Mouse (Mus musculus) erythroblast, embryonic 14.5 days (primary cell): Measurements from ENCODE around the gene Thsd1.

Experiments used
- GATA1 ChIP-seq: IDR thresholded peaks from 2 replicates; pipeline ENCODE4 v1.6.1; 2012; ENCODE audit warnings: low read length, inconsistent platforms, mixed read lengths
- TAL1 ChIP-seq: IDR thresholded peaks from 3 replicates; pipeline ENCODE4 v1.6.1; 2012; ENCODE audit warnings: low read length, inconsistent platforms, mixed read lengths

DNA sequence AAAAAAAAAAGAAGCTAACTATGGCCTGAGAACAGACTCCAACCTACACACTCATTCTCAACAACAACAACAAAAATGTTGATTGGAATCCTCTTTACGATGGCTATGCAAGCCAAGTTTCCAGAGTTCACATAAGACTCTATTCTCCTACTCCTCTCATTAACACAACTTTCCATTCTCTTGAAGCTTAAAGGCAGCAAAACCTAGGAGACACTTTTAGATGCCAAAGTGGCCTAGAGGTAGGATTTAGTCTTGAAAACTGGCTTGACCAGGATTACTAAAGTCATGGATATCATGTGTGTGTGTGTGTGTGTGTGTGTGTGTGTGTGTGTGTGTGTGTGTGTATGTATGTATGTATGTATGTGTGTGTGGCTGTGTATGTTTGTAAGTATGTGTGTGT, 38.1 kb downstream of the Thsd1 start:
- no peak for TF ChIP-seq TAL1
- no peak for TF ChIP-seq GATA1
